Mouse (Mus musculus): ENCODE measurements around the gene Katna1. TPM values are rescaled to one million over a fixed set of nuclear protein-coding genes. Genes with fewer than 3 reads are reported as not detected.

Gene Katna1
- total and polyA plus RNA-seq, 3 experiments: 43.3 to 222 (median 46.0) TPM

DNA sequence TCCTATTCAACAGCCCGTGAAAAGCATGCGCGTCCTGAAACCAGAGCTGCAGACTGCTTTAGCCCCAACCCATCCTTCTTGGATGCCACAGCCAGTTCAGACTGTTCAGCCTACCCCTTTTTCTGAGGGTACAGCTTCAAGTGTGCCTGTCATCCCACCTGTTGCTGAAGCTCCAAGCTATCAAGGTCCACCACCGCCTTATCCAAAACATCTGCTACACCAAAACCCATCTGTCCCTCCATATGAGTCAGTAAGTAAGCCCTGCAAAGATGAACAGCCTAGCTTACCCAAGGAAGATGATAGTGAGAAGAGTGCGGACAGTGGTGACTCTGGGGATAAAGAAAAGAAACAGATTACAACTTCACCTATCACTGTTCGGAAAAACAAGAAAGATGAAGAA, 23.2 kb upstream of the Katna1 start:
- Histone ChIP-seq H3K27me3 (ENCODE audit: control insufficient read depth in 1 of 2, insufficient read depth in 2 of 2, low read length in 2 of 2) (no peaks in the 10 kb centered on the region), H3K9me3 (replicated peaks; ENCODE audit: insufficient read depth, low read length) (no peaks in the 10 kb centered on the region), H3K36me3 (ENCODE audit: control insufficient read depth in 1 of 2, insufficient read depth in 2 of 2, low read length in 2 of 2) (peaks cover 6 to 34% of the 10 kb centered on the region in 2 experiments), H3K4me3 (ENCODE audit: control insufficient read depth in 1 of 2, insufficient read depth in 1 of 2, low read depth in 2 of 2, low read length in 2 of 2) (no peak overlapping the region), H3K4me1 (ENCODE audit: control insufficient read depth in 1 of 2, insufficient read depth in 2 of 2, low read length in 2 of 2) (peaks cover 3 to 5% of the 10 kb centered on the region in 2 experiments; a peak in 2 of 4 replicates), H3K9ac (ENCODE audit: control insufficient read depth, low read depth, low read length, poor library complexity, severe bottlenecking) (no peak overlapping the region), H3K79me2 (ENCODE audit: control insufficient read depth, insufficient read depth, low read length, poor library complexity) (no peaks in the 10 kb centered on the region; the same call in 1 of the 2 replicates), H3K27ac (ENCODE audit: control insufficient read depth, low read depth, low read length) (no peak overlapping the region)
- no peak for TF ChIP-seq MYB (IDR thresholded peaks at IDR 0.05; ENCODE audit: low read depth, low read length)
- no peak for TF ChIP-seq GATA1 (IDR thresholded peaks at IDR 0.05; ENCODE audit: low read depth, low read length)
- no peak for TF ChIP-seq SMC3 (IDR thresholded peaks at IDR 0.05; ENCODE audit: low read depth, low read length)
- TF ChIP-seq MAFK (IDR thresholded peaks at IDR 0.05; ENCODE audit: borderline replicate concordance, low read depth, low read length): no peak
- TF ChIP-seq JUND (IDR thresholded peaks at IDR 0.05; ENCODE audit: low read depth, low read length): no peak
- no peak for TF ChIP-seq NRF1 (IDR thresholded peaks at IDR 0.05; ENCODE audit: insufficient read depth, low read depth, low read length, poor library complexity, severe bottlenecking)
- TF ChIP-seq MAX (IDR thresholded peaks at IDR 0.05; ENCODE audit: low read length): no peak
- no peak for TF ChIP-seq SIN3A (IDR thresholded peaks at IDR 0.05; ENCODE audit: low read length)
- no peak for TF ChIP-seq TAL1 (IDR thresholded peaks at IDR 0.05; ENCODE audit: low read length)
- TF ChIP-seq RAD21 (IDR thresholded peaks at IDR 0.05; ENCODE audit: low read depth, low read length): no peak
- no peak for TF ChIP-seq MXI1 (IDR thresholded peaks at IDR 0.05; ENCODE audit: low read depth, low read length)
- no peak for TF ChIP-seq CHD1 (IDR thresholded peaks at IDR 0.05; ENCODE audit: low read depth, low read length)
- no peak for TF ChIP-seq ZNF384 (IDR thresholded peaks at IDR 0.05; ENCODE audit: low read depth, low read length)
- TF ChIP-seq POLR2AphosphoS2 (IDR thresholded peaks at IDR 0.05; ENCODE audit: low read length): no peak
- TF ChIP-seq HCFC1 (IDR thresholded peaks at IDR 0.05; ENCODE audit: low read depth, low read length): no peak
- TF ChIP-seq ZMIZ1 (IDR thresholded peaks at IDR 0.05; ENCODE audit: low read depth, low read length): no peak
- TF ChIP-seq CHD2 (IDR thresholded peaks at IDR 0.05; ENCODE audit: low read length): no peak
- TF ChIP-seq KAT2A (conservative IDR thresholded peaks at IDR 0.05; ENCODE audit: low read depth, low read length): no peak
- TF ChIP-seq MAZ (IDR thresholded peaks at IDR 0.05; ENCODE audit: low read depth, low read length): no peak
- no peak for TF ChIP-seq CTCF (IDR thresholded peaks at IDR 0.05 in 2 of 3, conservative IDR thresholded peaks at IDR 0.05 in 1 of 3; ENCODE audit: control insufficient read depth in 1 of 3, insufficient read depth in 1 of 3, low read depth in 2 of 3, low read length in 3 of 3, poor library complexity in 1 of 3, severe bottlenecking in 1 of 3)
- no peak for DNase-seq (ENCODE audit: low read depth, low spot score)

DNA sequence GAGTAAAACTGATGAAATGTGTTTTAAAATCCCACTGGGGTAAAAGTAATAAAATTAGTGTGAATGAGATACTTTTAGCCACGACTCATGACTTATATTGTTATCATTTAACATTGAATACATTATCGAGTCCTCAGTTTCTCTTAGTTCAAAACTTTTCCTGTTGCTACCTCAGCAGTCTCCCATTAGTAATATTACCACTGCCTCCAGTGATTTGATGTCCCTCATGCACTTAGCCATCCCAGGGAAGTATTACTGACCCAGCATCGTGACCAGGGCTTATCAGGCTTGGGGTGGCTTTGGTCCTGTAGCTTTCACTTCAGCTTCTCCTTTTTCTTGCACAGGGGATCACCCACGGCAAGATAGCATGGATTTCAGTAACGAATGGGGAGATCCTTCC, 15.7 kb upstream of the Katna1 start:
- Histone ChIP-seq H3K27me3 (ENCODE audit: control insufficient read depth in 1 of 2, insufficient read depth in 2 of 2, low read length in 2 of 2) (no peaks in the 10 kb centered on the region), H3K9ac (ENCODE audit: control insufficient read depth, low read depth, low read length, poor library complexity, severe bottlenecking) (no peak overlapping the region), H3K4me1 (ENCODE audit: control insufficient read depth in 1 of 2, insufficient read depth in 2 of 2, low read length in 2 of 2) (no peaks in the 10 kb centered on the region; a peak in 1 of 4 replicates), H3K27ac (ENCODE audit: control insufficient read depth, low read depth, low read length) (no peak overlapping the region), H3K4me3 (ENCODE audit: control insufficient read depth in 1 of 2, insufficient read depth in 1 of 2, low read depth in 2 of 2, low read length in 2 of 2) (no peak overlapping the region), H3K36me3 (ENCODE audit: control insufficient read depth in 1 of 2, insufficient read depth in 2 of 2, low read length in 2 of 2) (peaks cover 0 to 43% of the 10 kb centered on the region in 2 experiments; a peak in 2 of 4 replicates), H3K79me2 (ENCODE audit: control insufficient read depth, insufficient read depth, low read length, poor library complexity) (no peaks in the 10 kb centered on the region), H3K9me3 (replicated peaks; ENCODE audit: insufficient read depth, low read length) (no peaks in the 10 kb centered on the region)
- DNase-seq (ENCODE audit: low read depth, low spot score): no peak
- TF ChIP-seq KAT2A (conservative IDR thresholded peaks at IDR 0.05; ENCODE audit: low read depth, low read length): no peak
- TF ChIP-seq RAD21 (IDR thresholded peaks at IDR 0.05; ENCODE audit: low read depth, low read length): no peak
- TF ChIP-seq ETS1 (IDR thresholded peaks at IDR 0.05; ENCODE audit: low read depth, low read length): no peak
- TF ChIP-seq ZC3H11A (IDR thresholded peaks at IDR 0.05; ENCODE audit: low read depth, low read length): no peak
- no peak for TF ChIP-seq TBP (IDR thresholded peaks at IDR 0.05; ENCODE audit: low read depth, low read length)
- TF ChIP-seq MYB (IDR thresholded peaks at IDR 0.05; ENCODE audit: low read depth, low read length): no peak

All from MEL (cell line).